Mouse (Mus musculus): Measurements from ENCODE around the gene Grin1.

- TF ChIP-seq CTCF (IDR thresholded peaks at IDR 0.05; ENCODE audit: low read depth) (no peak), EP300 (optimal IDR thresholded peaks at IDR 0.05) (no peak)
Measured at GRCm38 (mm10) chr2:25364313-25364712, 45.3 kb upstream of the Grin1 start.

Measured in stomach, postnatal 0 days (tissue).